Mouse (Mus musculus) liver, adult 2 months (tissue): ENCODE data around the gene Sec1. TPM values are rescaled to one million over a fixed set of nuclear protein-coding genes. Genes with fewer than 3 reads are reported as not detected.

Experiments
- DNase-seq: peaks from one replicate; pipeline ENCODE4 v3.0.0-alpha.2; 2011; ENCODE audit warnings: low read depth, low spot score; ENCODE audit errors: extremely low read depth
- H3K27ac ChIP-seq: fragments of 200-500 bp; replicated peaks from 2 replicates; pipeline ENCODE4 v1.5.1; 2012; ENCODE audit warnings: low read depth, mild to moderate bottlenecking, control low read depth, inconsistent platforms, low read length; ENCODE audit not compliant: insufficient read depth
- H3K27me3 ChIP-seq: fragments of 200-500 bp; 2 replicates; pipeline ENCODE4 v1.6.1; 2012; ENCODE audit warnings: mild to moderate bottlenecking, moderate library complexity, low read length, inconsistent platforms; ENCODE audit not compliant: control insufficient read depth, insufficient read depth
- H3K36me3 ChIP-seq: fragments of 200-500 bp; 2 replicates; pipeline ENCODE4 v1.6.1; 2012; ENCODE audit warnings: low read length, inconsistent platforms; ENCODE audit not compliant: control insufficient read depth, insufficient read depth
- H3K4me1 ChIP-seq: fragments of 200-500 bp; 2 replicates; pipeline ENCODE4 v1.6.1; 2011; ENCODE audit warnings: low read length; ENCODE audit not compliant: control insufficient read depth, insufficient read depth
- H3K4me3 ChIP-seq: fragments of 200-500 bp; 2 replicates; pipeline ENCODE4 v1.5.1; 2011; ENCODE audit warnings: low read depth, mild to moderate bottlenecking, control low read depth, low read length, moderate library complexity; ENCODE audit not compliant: insufficient read depth
- H3K79me2 ChIP-seq: fragments of 200-500 bp; 2 replicates; pipeline ENCODE4 v1.6.1; 2012; ENCODE audit warnings: inconsistent platforms, mild to moderate bottlenecking, low read length, moderate library complexity; ENCODE audit not compliant: control insufficient read depth, insufficient read depth
- H3K9ac ChIP-seq: fragments of 200-500 bp; 2 replicates; pipeline ENCODE4 v1.6.1; 2012; ENCODE audit warnings: low read depth, mild to moderate bottlenecking, control low read depth, inconsistent platforms, low read length
- CTCF ChIP-seq: fragments of 200-500 bp; IDR thresholded peaks from 2 replicates; pipeline ENCODE4 v1.5.1; 2011; ENCODE audit warnings: low read depth, low read length, control low read depth
- POLR2A ChIP-seq: fragments of 200-500 bp; IDR thresholded peaks from 2 replicates; pipeline ENCODE4 v1.6.1; 2011; ENCODE audit warnings: low read length, control low read depth; ENCODE audit not compliant: insufficient read depth; ENCODE audit errors: extremely low read depth
- WGBS: fragments of 180-500 bp; shearing (Covaris S2); methylation state at CpG from one replicate; pipeline ENCODE4 v1.1.7; 2018; 5-methylcytosine and 5-hydroxymethylcytosine counted together
- polyA plus RNA-seq: library from polyadenylated mRNA; depleted of rRNA; stranded (reverse); fragments of >200 nt; gene quantifications from 2 replicates; pipeline ENCODE4 v1.2.3, GENCODE M21; 2012
- total RNA-seq: library from RNA; depleted of rRNA; stranded (reverse); fragments of >200 nt; gene quantifications from 2 replicates; pipeline ENCODE4 v1.2.3, GENCODE M21; 2014

The Sec1 gene
- total and polyA plus RNA-seq, 2 experiments = not detected

DNA sequence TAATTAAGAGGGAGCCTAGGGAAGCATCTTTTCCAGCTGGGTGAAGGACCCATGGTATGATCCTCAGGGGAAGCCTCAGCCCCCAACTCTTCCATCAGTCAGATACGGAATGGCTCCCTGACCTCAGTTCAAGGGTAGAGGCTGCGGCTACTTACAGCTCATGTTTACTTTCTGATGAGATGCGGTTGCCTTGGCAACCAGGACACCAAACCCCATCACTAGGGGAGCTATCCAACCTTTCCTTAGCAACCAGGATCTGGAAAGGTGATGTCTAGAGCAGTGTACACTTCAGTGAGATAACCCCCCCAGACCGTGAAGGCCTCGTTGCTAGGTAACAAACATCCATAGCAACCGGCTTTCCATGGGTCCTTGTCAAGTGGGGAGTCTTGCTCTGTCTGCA lies 14.8 kb upstream of the Sec1 start:
- WGBS = 40% methylated on average over 6 of the region's 6 CpGs
- H3K4me1 ChIP-seq = peaks cover 32% of the 10 kb centered on the region
- TF ChIP-seq CTCF (no peak), POLR2A (no peak)
- peaks cover 11% of the 10 kb centered on the region for H3K36me3 ChIP-seq
- peak overlapping the region; percentile 78 for H3K27ac ChIP-seq
- no peak overlapping the region for H3K9ac ChIP-seq
- H3K27me3 ChIP-seq = no peaks in the 10 kb centered on the region
- no peak overlapping the region for H3K4me3 ChIP-seq
- peak; percentile 59 for DNase-seq
- H3K79me2 ChIP-seq = no peaks in the 10 kb centered on the region; the same call in 1 of the 2 replicates

DNA sequence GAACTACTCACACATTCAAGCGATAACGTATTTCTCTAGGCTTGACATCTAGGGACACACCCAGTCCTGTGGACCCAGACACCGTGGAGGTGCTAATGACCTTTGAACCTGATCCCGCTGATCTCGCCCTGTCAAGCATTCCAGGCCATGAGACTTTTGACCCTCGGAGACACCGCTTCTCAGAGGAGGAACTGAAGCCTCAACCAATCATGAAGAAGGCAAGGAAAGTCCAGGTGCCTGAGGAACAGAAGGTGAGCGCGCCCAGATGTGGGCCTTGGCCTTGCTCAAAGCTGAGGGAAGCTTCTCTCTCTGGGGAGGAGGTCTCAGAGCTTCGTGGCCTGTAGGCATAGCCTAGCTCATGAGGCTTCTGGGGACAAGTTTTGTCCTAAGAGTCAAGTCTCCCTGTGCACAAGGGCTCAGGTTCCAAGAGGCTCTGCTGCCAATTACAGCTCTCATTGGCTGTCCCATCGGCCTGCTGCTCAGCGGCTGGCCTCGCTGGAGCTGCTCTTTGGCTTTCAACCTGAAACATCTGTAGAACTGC lies 14.1 kb upstream of the Sec1 start:
- H3K27ac ChIP-seq = peak overlapping the region; percentile 78
- peaks cover 11% of the 10 kb centered on the region for H3K36me3 ChIP-seq
- TF ChIP-seq CTCF (no peak), POLR2A (peak; percentile 24; the same call in 1 of the 2 replicates)
- peak; percentile 94 for DNase-seq
- 7% methylated on average over 13 of the region's 13 CpGs for WGBS
- peaks cover 35% of the 10 kb centered on the region for H3K4me1 ChIP-seq
- no peaks in the 10 kb centered on the region for H3K27me3 ChIP-seq
- no peaks in the 10 kb centered on the region; the same call in 1 of the 2 replicates for H3K79me2 ChIP-seq
- H3K9ac ChIP-seq = peak overlapping the region; percentile 41
- peak overlapping the region; percentile 31 for H3K4me3 ChIP-seq

DNA sequence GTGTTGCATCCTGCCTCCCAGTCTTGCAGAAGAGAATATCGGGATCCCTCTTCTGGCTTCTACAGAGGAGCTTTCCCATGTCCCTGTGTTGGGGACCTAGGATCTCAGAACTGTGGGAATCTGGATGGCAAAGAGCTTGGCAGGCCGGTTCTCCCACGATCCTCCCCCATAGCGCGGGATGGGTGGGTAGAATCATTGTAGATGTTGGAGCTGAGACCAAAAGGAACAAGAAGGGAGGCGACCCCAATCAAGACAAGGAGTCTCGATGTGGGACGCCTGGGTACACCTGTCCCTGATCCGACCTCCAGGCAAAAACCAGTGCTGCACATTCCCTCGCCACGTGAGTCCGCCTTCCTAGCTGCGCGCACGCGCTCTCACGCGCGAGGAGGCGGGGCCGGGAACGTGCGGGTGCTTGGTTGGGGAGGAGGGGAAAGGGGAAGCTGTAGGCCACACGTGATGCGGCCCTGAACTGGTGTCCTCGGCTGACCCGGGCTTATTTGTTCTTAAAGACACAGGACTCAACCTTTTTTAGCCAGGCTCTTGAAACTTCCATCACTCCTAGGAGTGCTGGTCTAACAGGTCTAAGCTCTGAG lies 13.3 kb upstream of the Sec1 start:
- H3K79me2 ChIP-seq = no peaks in the 10 kb centered on the region; the same call in 1 of the 2 replicates
- peak overlapping the region; percentile 99 for H3K27ac ChIP-seq
- H3K9ac ChIP-seq = peak overlapping the region; percentile 73
- peaks cover 27% of the 10 kb centered on the region for H3K4me1 ChIP-seq
- no peaks in the 10 kb centered on the region for H3K27me3 ChIP-seq
- peak; percentile 64 for TF ChIP-seq POLR2A
- TF ChIP-seq CTCF = no peak
- WGBS = under 1% methylated on average over 27 of the region's 27 CpGs
- H3K36me3 ChIP-seq = peaks cover 11% of the 10 kb centered on the region
- peak overlapping the region; percentile 81 for H3K4me3 ChIP-seq
- DNase-seq = peak; percentile 91

DNA sequence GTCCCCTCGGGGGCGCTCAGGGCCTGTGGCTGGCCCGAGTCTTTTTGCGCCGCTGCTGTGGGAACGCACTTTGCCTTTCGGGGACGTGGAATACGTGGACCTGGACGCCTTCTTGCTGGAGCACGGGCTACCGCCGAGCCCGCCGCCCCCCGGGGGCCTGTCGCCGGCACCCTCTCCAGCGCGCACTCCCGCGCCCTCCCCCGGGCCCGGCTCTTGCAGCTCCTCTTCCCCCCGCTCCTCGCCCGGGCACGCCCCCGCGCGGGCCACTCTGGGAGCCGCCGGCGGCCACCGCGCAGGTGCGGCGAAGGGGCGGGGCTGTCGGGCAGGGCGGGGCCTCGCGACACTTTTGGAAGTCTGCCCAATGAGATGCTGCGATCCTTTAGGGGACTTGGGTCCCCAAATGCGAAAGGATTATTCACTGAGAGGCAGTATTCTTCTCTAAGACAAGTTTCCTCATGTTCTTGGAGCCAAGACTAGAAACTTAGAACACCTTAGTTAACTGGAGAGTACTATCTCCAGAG lies 12.6 kb upstream of the Sec1 start:
- WGBS = 1% methylated on average over 45 of the region's 45 CpGs
- no peaks in the 10 kb centered on the region for H3K27me3 ChIP-seq
- H3K9ac ChIP-seq = peak overlapping the region; percentile 98
- H3K27ac ChIP-seq = peak overlapping the region; percentile 99
- peak overlapping the region; percentile 81 for H3K4me3 ChIP-seq
- peaks cover 11% of the 10 kb centered on the region for H3K36me3 ChIP-seq
- no peaks in the 10 kb centered on the region; the same call in 1 of the 2 replicates for H3K79me2 ChIP-seq
- peaks cover 22% of the 10 kb centered on the region for H3K4me1 ChIP-seq
- peak; percentile 55 for DNase-seq
- TF ChIP-seq CTCF = no peak
- peak; percentile 87 for TF ChIP-seq POLR2A

DNA sequence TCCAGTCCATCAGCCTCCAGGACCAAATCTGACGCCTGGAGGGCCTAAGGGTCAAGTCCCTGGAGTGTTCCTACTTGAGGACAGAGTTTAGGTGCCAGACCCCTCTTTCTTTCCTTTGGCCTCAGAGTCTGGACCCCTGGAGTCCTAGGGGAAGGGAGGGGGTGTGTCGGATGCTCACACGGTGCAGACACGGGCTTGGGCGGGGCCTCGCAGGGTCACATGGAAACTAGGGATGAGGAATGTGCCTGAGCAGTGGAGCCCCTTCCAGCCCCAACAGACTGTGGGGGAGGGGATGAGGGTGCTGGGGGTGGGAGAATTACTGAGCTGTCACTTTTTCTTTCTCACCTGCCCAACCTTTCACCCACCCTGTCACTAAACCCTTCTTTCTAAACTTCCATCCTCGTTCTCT lies 11.7 kb upstream of the Sec1 start:
- H3K4me1 ChIP-seq = peaks cover 18% of the 10 kb centered on the region
- H3K4me3 ChIP-seq = peak overlapping the region; percentile 81
- H3K27ac ChIP-seq = peak overlapping the region; percentile 96
- no peaks in the 10 kb centered on the region; the same call in 1 of the 2 replicates for H3K79me2 ChIP-seq
- peak overlapping the region; percentile 98 for H3K9ac ChIP-seq
- DNase-seq = peak; percentile 71
- H3K36me3 ChIP-seq = peaks cover 11% of the 10 kb centered on the region
- TF ChIP-seq CTCF = no peak
- TF ChIP-seq POLR2A = peak; percentile 37; the same call in 1 of the 2 replicates
- no peaks in the 10 kb centered on the region for H3K27me3 ChIP-seq
- WGBS = 0% methylated on average over 7 of the region's 7 CpGs

DNA sequence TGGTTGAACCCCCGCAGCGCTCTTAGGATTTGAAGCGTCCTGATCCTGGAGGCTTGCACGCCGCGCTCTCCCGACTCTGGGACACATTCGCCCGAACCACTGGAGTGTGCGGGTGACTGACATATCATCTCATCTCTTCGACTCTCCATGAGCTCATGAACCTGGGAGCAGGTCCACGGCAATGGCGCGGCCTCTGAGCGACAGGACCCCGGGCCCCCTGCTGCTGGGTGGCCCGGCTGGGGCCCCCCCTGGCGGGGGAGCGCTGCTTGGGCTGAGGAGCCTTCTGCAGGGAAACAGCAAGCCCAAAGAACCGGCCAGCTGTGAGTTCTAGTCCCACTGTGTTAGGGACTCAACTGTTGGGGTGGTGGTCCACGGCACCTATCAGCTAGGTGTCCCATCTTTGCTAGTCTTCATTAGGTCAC lies 11.3 kb upstream of the Sec1 start:
- Histone ChIP-seq H3K4me1 (peaks cover 20% of the 10 kb centered on the region), H3K4me3 (peak overlapping the region; percentile 81), H3K9ac (peak overlapping the region; percentile 98), H3K27ac (peak overlapping the region; percentile 96), H3K27me3 (no peaks in the 10 kb centered on the region), H3K36me3 (peaks cover 11% of the 10 kb centered on the region), H3K79me2 (no peaks in the 10 kb centered on the region; the same call in 1 of the 2 replicates)
- under 1% methylated on average over 21 of the region's 21 CpGs for WGBS
- DNase-seq = no peak
- TF ChIP-seq CTCF = no peak
- no peak for TF ChIP-seq POLR2A
